Mouse (Mus musculus) hindbrain, embryonic 11.5 days (tissue): ENCODE measurements at regions not wholly inside any gene's neighbourhood (a gene's known extent, or its start where the extent isn't known, plus 50 kb on each side); places are given as distances from the start of the nearest gene placed in this dataset.
"Not testable (repeated sequence)": the region's sequence is repeated elsewhere in the genome, so short reads cannot be mapped to it uniquely, and the experiment has no call there.

Experiments
- ATAC-seq: fragments of 200-750 bp; cut with Nextera tagmentation; 2 replicates; pipeline ENCODE4 v1.8.0; 2017; ENCODE audit warnings: mild to moderate bottlenecking, moderate TSS enrichment, moderate library complexity; ENCODE audit not compliant: low FRiP score
- DNase-seq: peaks from one replicate; pipeline ENCODE4 v3.0.0-alpha.2; 2015; ENCODE audit warnings: low spot score
- H3K27ac ChIP-seq: fragments of 300-500 bp; sonication (generic); 2 replicates; pipeline ENCODE4 v1.5.1; 2014; ENCODE audit warnings: mild to moderate bottlenecking, low read depth, low read length
- H3K27me3 ChIP-seq: fragments of 300-500 bp; sonication (generic); 2 replicates; pipeline ENCODE4 v1.6.1; 2014; ENCODE audit warnings: mild to moderate bottlenecking, low read length, moderate library complexity, mixed read lengths; ENCODE audit not compliant: control insufficient read depth, insufficient read depth
- H3K36me3 ChIP-seq: fragments of 300-500 bp; sonication (generic); 2 replicates; pipeline ENCODE4 v1.6.1; 2014; ENCODE audit warnings: mild to moderate bottlenecking, low read length, moderate library complexity, mixed read lengths; ENCODE audit not compliant: control insufficient read depth, insufficient read depth
- H3K4me1 ChIP-seq: fragments of 300-500 bp; sonication (generic); replicated peaks from 2 replicates; pipeline ENCODE4 v1.6.1; 2014; ENCODE audit warnings: low read length, mixed read lengths; ENCODE audit not compliant: control insufficient read depth, insufficient read depth
- H3K4me2 ChIP-seq: fragments of 300-500 bp; sonication (generic); replicated peaks from 2 replicates; pipeline ENCODE4 v1.6.1; 2014; ENCODE audit warnings: mild to moderate bottlenecking, low read depth, low read length
- H3K4me3 ChIP-seq: fragments of 300-500 bp; sonication (generic); 2 replicates; pipeline ENCODE4 v1.5.1; 2014; ENCODE audit warnings: low read depth, low read length
- H3K9ac ChIP-seq: fragments of 300-500 bp; sonication (generic); 2 replicates; pipeline ENCODE4 v1.6.1; 2014; ENCODE audit warnings: low read depth, low read length
- H3K9me3 ChIP-seq: fragments of 300-500 bp; sonication (generic); 2 replicates; pipeline ENCODE4 v1.6.1; 2016; ENCODE audit warnings: low read length; ENCODE audit not compliant: control insufficient read depth
- WGBS: fragments of 180-500 bp; shearing (Covaris S2); extraction: QIAGEN DNeasy Blood & Tissue Kit; methylation state at CpG from one replicate; pipeline ENCODE4 v1.1.7; 2014; 5-methylcytosine and 5-hydroxymethylcytosine counted together

DNA sequence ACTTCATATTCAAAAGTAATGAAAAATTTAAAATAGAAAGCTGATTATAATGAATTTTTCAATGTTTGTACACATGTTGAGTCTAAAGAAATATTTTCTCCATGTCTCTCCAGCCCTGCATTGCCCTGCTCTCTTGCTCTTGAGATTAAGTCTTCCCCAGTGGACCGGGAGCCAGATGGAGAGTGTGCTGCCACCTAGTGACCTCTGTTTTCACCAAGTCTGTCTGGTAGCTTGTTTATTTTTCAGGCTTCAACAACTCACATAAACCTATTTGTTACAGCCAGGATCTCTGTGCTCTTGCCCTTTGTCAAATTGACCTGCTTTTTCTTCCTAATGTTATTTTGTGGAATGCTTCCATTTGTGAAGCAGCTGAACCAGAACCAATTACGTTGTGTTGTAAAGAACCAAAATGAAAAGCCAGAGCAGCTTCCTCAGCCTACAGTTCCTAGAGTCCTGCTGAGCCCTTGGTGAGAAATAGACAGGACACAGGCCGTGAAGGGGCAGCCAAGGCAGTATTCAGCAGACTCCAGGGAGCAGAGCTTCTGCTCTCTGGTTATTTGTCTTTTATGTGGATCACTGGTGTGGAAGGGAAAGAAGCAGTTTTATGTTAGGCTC lies 655.5 kb downstream of the Kcna4 start:
- H3K9ac ChIP-seq, result no peak overlapping the region
- WGBS, result 2% methylated on average over 3 of the region's 3 CpGs
- H3K4me1 ChIP-seq, result no peaks in the 10 kb centered on the region
- no peaks in the 10 kb centered on the region for H3K36me3 ChIP-seq
- H3K27ac ChIP-seq, result no peak overlapping the region
- no peak overlapping the region for H3K4me2 ChIP-seq
- no peaks in the 10 kb centered on the region for H3K9me3 ChIP-seq
- H3K27me3 ChIP-seq, result no peaks in the 10 kb centered on the region
- H3K4me3 ChIP-seq, result no peak overlapping the region
- DNase-seq (peak; percentile 62), ATAC-seq (peak; percentile 84)

DNA sequence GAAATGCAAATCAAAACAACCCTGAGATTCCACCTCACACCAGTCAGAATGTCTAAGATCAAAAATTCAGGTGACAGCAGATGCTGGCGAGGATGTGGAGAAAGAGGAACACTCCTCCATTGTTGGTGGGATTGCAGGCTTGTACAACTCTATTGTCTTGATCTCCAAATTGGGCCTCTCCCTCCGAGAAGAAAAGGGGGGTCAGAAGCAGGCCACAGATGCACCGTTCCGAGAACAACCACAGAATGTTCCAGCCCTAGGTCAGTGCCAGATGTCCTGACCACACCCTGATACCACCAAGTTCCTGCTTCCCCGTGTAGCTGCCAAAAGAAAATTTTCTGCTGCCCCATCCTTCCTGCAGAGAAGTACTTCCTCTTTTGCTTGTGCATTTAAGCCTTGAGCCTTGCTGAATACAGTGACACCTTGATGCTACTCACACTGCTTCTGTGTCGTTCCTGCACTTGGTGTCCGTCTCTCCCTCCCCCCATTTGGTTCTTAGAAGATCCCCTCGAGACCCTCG lies 665.2 kb downstream of the Kcna4 start:
- not testable (repeated sequence) for H3K9ac ChIP-seq, ATAC-seq, H3K9me3 ChIP-seq, H3K27me3 ChIP-seq, DNase-seq, H3K27ac ChIP-seq, H3K4me2 ChIP-seq, H3K36me3 ChIP-seq, H3K4me3 ChIP-seq, H3K4me1 ChIP-seq
- 87% methylated on average over 9 of the region's 9 CpGs for WGBS

DNA sequence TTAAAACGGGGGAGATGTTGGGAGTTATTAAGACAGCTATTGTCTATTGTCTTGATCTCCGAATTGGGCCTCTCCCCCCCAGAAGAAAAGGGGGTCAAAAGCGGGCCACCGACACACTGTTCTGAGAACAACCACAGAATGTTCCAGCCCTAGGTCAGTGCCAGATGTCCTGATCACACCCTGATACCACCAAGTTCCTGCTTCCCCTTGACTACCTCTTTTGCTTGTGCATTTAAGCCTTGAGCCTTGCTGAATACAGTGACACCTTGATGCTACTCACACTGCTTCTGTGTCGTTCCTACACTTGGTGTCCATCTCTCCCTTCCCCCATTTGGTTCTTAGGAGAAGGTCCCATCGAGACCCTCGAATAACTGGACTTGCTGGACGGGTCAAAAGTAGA lies 673.5 kb downstream of the Kcna4 start:
- DNase-seq, H3K4me1 ChIP-seq, ATAC-seq, H3K4me2 ChIP-seq, H3K27me3 ChIP-seq, H3K4me3 ChIP-seq, H3K9ac ChIP-seq, H3K9me3 ChIP-seq, H3K36me3 ChIP-seq, H3K27ac ChIP-seq: not testable (repeated sequence)
- WGBS, result 92% methylated on average over 8 of the region's 8 CpGs

DNA sequence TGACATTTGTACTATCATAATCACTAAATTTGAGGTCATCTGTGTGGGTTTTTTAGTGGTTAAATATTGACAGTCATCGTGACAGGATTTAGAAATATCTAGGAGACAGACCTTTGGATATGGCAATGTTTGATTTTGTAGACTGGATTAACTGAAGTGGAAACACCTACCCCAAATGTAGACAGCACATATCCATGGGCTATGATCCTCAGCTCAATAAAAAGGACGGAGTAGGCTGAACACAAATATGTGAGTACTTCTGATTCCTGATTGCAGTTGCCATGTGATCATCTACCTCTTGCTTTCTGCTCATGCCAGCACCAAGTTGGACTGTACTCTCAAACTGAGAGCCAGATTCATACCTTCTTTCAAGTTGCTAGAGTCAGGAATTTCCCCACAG lies 674.4 kb downstream of the Kcna4 start:
- Histone ChIP-seq H3K9ac (no peak overlapping the region), H3K36me3 (no peaks in the 10 kb centered on the region), H3K4me2 (no peak overlapping the region), H3K27me3 (no peaks in the 10 kb centered on the region), H3K27ac (no peak overlapping the region), H3K9me3 (no peaks in the 10 kb centered on the region), H3K4me1 (no peaks in the 10 kb centered on the region), H3K4me3 (no peak overlapping the region)
- ATAC-seq, result 0 out of 2 replicates have a peak, but pooled peaks have one; percentile 6
- 87% methylated on average over 2 of the region's 2 CpGs for WGBS
- DNase-seq, result no peak

DNA sequence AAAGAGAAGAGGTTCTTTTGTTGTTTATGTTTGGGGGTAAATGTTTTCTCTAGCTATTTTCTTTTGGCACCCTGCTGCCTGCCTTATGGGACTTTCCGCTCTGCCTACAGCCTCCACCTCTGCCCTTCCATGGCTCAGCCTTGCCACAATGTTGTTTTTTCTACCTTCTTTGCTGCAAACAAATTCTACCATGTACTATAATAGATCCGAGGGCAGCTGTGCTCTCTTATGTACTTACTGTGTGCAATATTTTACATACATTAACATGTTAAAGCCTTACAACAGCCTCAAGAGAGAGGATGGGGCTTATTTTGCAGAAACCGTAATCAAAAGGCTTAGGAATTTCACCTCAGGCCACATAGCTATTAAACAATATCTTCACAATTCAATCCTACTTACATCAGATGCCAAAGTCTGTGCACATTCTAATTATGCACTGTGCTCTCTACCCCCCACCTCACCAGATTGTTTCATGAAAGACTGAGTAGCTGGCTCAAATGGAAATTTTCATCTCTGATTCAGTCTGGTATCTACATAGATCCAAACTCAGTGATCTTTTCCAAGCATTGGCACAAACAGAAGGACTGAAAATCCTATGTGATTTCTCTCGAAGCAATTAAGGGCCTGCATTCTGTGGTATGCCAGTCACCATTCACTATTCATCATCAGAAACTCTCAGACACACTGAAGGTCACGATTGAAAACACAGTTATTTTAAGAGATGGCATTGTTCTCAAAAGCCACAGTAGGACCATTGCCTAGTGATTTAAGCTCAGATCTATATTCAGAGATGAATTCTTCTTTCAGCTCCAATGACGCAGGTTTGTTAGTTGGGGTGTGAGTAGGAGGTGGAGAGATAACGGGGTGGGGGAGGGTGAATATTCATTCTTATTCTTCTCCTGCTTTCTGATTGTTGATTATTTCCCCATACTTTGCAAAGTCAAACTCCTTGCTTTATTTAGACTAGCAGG lies 675.2 kb downstream of the Kcna4 start:
- ATAC-seq (peak; percentile 51; the same call in 1 of the 2 replicates), DNase-seq (no peak)
- Histone ChIP-seq H3K4me1 (no peaks in the 10 kb centered on the region), H3K9ac (no peak overlapping the region), H3K4me3 (no peak overlapping the region), H3K4me2 (no peak overlapping the region), H3K27me3 (no peaks in the 10 kb centered on the region), H3K36me3 (no peaks in the 10 kb centered on the region), H3K9me3 (no peaks in the 10 kb centered on the region), H3K27ac (no peak overlapping the region)
- WGBS, result 69% methylated on average over 7 of the region's 7 CpGs

DNA sequence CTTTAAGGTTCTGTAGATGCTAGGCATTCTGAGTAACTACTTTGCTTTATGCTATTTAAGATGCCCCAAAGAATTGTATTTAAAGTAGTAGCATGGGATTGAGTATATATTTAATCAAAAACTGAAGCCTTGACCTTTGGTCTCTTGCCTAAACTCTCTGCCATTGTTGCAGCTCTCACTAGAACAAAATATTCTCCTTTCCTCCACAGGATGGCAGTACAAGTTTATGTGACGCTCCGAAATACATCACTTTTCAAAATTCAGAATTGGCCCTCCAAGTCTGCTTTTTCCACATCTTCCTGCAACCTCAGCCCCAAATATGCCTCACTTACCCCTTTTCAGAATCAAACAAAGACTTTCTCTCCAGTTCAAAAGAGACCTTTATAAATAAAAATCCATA lies 678.1 kb downstream of the Kcna4 start:
- ATAC-seq (no peak; the same call in 1 of the 2 replicates), DNase-seq (peak; percentile 26)
- WGBS, result 63% methylated on average over 2 of the region's 2 CpGs
- Histone ChIP-seq H3K27me3 (no peaks in the 10 kb centered on the region), H3K36me3 (no peaks in the 10 kb centered on the region), H3K9me3 (no peaks in the 10 kb centered on the region), H3K4me2 (no peak overlapping the region), H3K4me3 (no peak overlapping the region), H3K4me1 (no peaks in the 10 kb centered on the region), H3K27ac (no peak overlapping the region), H3K9ac (no peak overlapping the region)

DNA sequence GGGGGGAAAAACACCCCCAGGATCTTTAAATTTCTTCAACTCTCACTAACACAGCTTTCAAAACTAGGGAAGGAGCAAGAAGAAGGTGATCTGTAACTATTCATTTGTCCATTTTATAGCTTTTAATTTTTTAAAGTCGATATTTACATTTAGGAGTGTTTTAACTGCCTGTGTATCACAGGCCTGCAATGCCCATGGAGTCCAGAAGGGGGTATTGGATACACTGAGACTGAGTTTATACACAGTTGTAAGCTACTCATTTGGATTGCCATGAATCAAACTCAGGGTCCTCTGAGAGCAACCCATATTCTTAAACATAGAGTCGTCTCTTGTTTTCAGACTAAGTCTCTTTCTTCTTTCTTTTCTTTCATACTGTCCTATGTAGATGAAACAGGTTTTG lies 679.1 kb downstream of the Kcna4 start:
- H3K9me3 ChIP-seq, result no peaks in the 10 kb centered on the region
- ATAC-seq (no peak), DNase-seq (peak; percentile 12)
- H3K27ac ChIP-seq, result no peak overlapping the region
- 84% methylated on average over 2 of the region's 2 CpGs for WGBS
- no peaks in the 10 kb centered on the region for H3K27me3 ChIP-seq
- H3K9ac ChIP-seq, result no peak overlapping the region
- no peaks in the 10 kb centered on the region for H3K36me3 ChIP-seq
- no peak overlapping the region for H3K4me3 ChIP-seq
- no peaks in the 10 kb centered on the region for H3K4me1 ChIP-seq
- no peak overlapping the region for H3K4me2 ChIP-seq

DNA sequence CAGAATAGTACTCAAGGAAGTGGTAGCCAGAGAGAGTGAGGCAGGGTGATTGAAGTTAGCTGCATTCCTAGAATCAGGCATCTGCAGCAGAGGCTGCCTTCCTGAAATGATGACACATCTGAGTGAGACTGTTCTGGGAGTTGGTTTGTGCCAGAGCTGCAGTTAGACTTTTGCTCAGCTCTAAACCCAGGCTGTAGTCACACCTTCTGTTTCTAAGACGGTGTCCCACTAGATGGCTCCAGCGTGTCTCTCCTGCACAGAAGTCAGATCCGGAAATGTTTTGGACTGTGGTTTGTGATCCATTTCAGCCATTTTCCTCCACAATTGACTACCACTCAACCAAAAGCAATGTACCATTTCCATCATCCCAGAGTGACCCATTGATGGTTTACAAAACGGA lies 683.1 kb downstream of the Kcna4 start:
- H3K27me3 ChIP-seq, result no peaks in the 10 kb centered on the region
- WGBS, result 78% methylated on average over 4 of the region's 4 CpGs
- H3K36me3 ChIP-seq, result no peaks in the 10 kb centered on the region
- no peak overlapping the region for H3K9ac ChIP-seq
- H3K27ac ChIP-seq, result no peak overlapping the region
- ATAC-seq (no peak), DNase-seq (no peak)
- H3K4me1 ChIP-seq, result no peaks in the 10 kb centered on the region
- H3K4me3 ChIP-seq, result no peak overlapping the region
- H3K4me2 ChIP-seq, result no peak overlapping the region
- no peaks in the 10 kb centered on the region for H3K9me3 ChIP-seq
